Mouse (Mus musculus) liver, postnatal 0 days (tissue): ENCODE measurements around the gene Gm20390. TPM values are rescaled to one million over a fixed set of nuclear protein-coding genes. Genes with fewer than 3 reads are reported as not detected.

ENCODE experiments used
- ATAC-seq: fragments of 200-750 bp; cut with Nextera tagmentation; 2 replicates; pipeline ENCODE4 v1.8.0; 2017; ENCODE audit warnings: mild to moderate bottlenecking, moderate library complexity
- DNase-seq: peaks from one replicate; pipeline ENCODE4 v3.0.0-alpha.2; 2016
- H3K27ac ChIP-seq: fragments of 300-500 bp; sonication (generic); 2 replicates; pipeline ENCODE4 v1.5.1; 2014; ENCODE audit warnings: antibody characterized with exemption, moderate library complexity, mild to moderate bottlenecking, low read depth
- H3K27me3 ChIP-seq: fragments of 300-500 bp; sonication (generic); 2 replicates; pipeline ENCODE4 v1.6.1; 2014; ENCODE audit warnings: low read length, control low read depth, mixed read lengths; ENCODE audit not compliant: insufficient read depth
- H3K36me3 ChIP-seq: fragments of 300-500 bp; sonication (generic); replicated peaks from 2 replicates; pipeline ENCODE4 v1.6.1; 2014; ENCODE audit warnings: mild to moderate bottlenecking, control low read depth, low read length, moderate library complexity, mixed read lengths; ENCODE audit not compliant: insufficient read depth
- H3K4me1 ChIP-seq: fragments of 300-500 bp; sonication (generic); 2 replicates; pipeline ENCODE4 v1.6.1; 2014; ENCODE audit warnings: antibody characterized with exemption, mild to moderate bottlenecking, control low read depth; ENCODE audit not compliant: insufficient read depth
- H3K4me2 ChIP-seq: fragments of 300-500 bp; sonication (generic); 2 replicates; pipeline ENCODE4 v1.6.1; 2014; ENCODE audit warnings: low read depth, mild to moderate bottlenecking, low read length, moderate library complexity, mixed read lengths
- H3K4me3 ChIP-seq: fragments of 300-500 bp; sonication (generic); 2 replicates; pipeline ENCODE4 v1.5.1; 2014; ENCODE audit warnings: low read depth, low read length
- H3K9ac ChIP-seq: fragments of 300-500 bp; sonication (generic); replicated peaks from 2 replicates; pipeline ENCODE4 v1.6.1; 2014; ENCODE audit warnings: mild to moderate bottlenecking, moderate library complexity
- H3K9me3 ChIP-seq: fragments of 300-500 bp; sonication (generic); 2 replicates; pipeline ENCODE4 v1.6.1; 2016; ENCODE audit warnings: mild to moderate bottlenecking, control low read depth, low read length, mixed read lengths
- CTCF ChIP-seq: sonication (generic); IDR thresholded peaks from 2 replicates; pipeline ENCODE4 v1.5.1; 2016; ENCODE audit warnings: antibody characterized with exemption, low read depth
- EP300 ChIP-seq: IDR thresholded peaks from 2 replicates; pipeline ENCODE4 v1.6.1; 2016; ENCODE audit warnings: antibody characterized with exemption, low read depth, mild to moderate bottlenecking
- WGBS: fragments of 180-500 bp; shearing (Covaris S2); extraction: QIAGEN DNeasy Blood & Tissue Kit; methylation state at CpG from one replicate; pipeline ENCODE4 v1.1.7; 2014; ENCODE audit not compliant: insufficient replicate concordance; 5-methylcytosine and 5-hydroxymethylcytosine counted together
- polyA plus RNA-seq: library from polyadenylated mRNA; unstranded; fragments of >200 nt; fragmentation: Nextera tagmentation; extraction: Ambion mirVana; gene quantifications from 2 replicates; pipeline ENCODE4 v1.2.1, GENCODE M21; 2015

The Gm20390 gene
- 143 and 158 TPM in 2 replicates for polyA plus RNA-seq

GRCm38 (mm10) chr11:93968005-93968847 lies at the start of gene Gm20390, which contains the start of gene Nme1:
Gene Gm20390, minus strand, starts transcription at chr11:93968293.
Gene Nme1, minus strand, starts transcription at chr11:93968521.
- DNase-seq (peak; percentile 97), ATAC-seq (peak; percentile 98)
- under 1% methylated on average over 40 of the region's 40 CpGs for WGBS
- Histone ChIP-seq H3K4me2 (peak within 1 kb of the TSS; percentile 81), H3K36me3 (peaks cover 19% of the 10 kb centered on the region), H3K27ac (peak within 1 kb of the TSS; percentile 63), H3K4me1 (peaks cover 6% of the 10 kb centered on the region), H3K4me3 (peak within 1 kb of the TSS; percentile 65), H3K9ac (peak within 1 kb of the TSS; percentile 74), H3K9me3 (no peaks in the 10 kb centered on the region), H3K27me3 (no peaks in the 10 kb centered on the region)
- TF ChIP-seq CTCF, result peak; percentile 96
- peak; percentile 82; the same call in 1 of the 2 replicates for TF ChIP-seq EP300

GRCm38 (mm10) chr11:94003346-94003745 lies 35.3 kb upstream of the Gm20390 start:
- Histone ChIP-seq H3K4me3 (no peak overlapping the region), H3K36me3 (no peaks in the 10 kb centered on the region), H3K4me2 (no peak overlapping the region), H3K27ac (no peak overlapping the region), H3K27me3 (no peaks in the 10 kb centered on the region), H3K9me3 (no peaks in the 10 kb centered on the region), H3K9ac (no peak overlapping the region), H3K4me1 (peaks cover 9% of the 10 kb centered on the region; the same call in 1 of the 2 replicates)
- ATAC-seq (no peak), DNase-seq (no peak)
- 63% methylated on average over 2 of the region's 2 CpGs for WGBS
- TF ChIP-seq CTCF (no peak), EP300 (no peak)

GRCm38 (mm10) chr11:93999276-93999675 lies 31.2 kb upstream of the Gm20390 start:
- no peaks in the 10 kb centered on the region for H3K27me3 ChIP-seq
- peaks cover 27% of the 10 kb centered on the region for H3K4me1 ChIP-seq
- TF ChIP-seq EP300 (no peak), CTCF (no peak)
- no peak for DNase-seq
- no peaks in the 10 kb centered on the region for H3K36me3 ChIP-seq
- H3K9ac ChIP-seq, result no peak overlapping the region
- H3K4me3 ChIP-seq, result no peak overlapping the region
- H3K4me2 ChIP-seq, result 0 out of 2 replicates have a peak overlapping the region, but pooled peaks have one; percentile 0
- no peak for ATAC-seq
- no peak overlapping the region for H3K27ac ChIP-seq
- no peaks in the 10 kb centered on the region for H3K9me3 ChIP-seq

GRCm38 (mm10) chr11:93997141-93997775 lies 29.2 kb upstream of the Gm20390 start:
- DNase-seq, result peak; percentile 78
- Histone ChIP-seq H3K4me3 (peak overlapping the region; percentile 96), H3K27me3 (no peaks in the 10 kb centered on the region), H3K4me1 (peaks cover 24% of the 10 kb centered on the region), H3K9me3 (no peaks in the 10 kb centered on the region), H3K4me2 (peak overlapping the region; percentile 94), H3K27ac (peak overlapping the region; percentile 99), H3K36me3 (no peaks in the 10 kb centered on the region), H3K9ac (peak overlapping the region; percentile 98)
- ATAC-seq, result peak; percentile 26
- TF ChIP-seq EP300 (peak; percentile 55), CTCF (no peak)
- WGBS, result 27% methylated on average over 13 of the region's 13 CpGs

- ATAC-seq (peak; percentile 11), DNase-seq (peak; percentile 65)
- Histone ChIP-seq H3K4me2 (peak overlapping the region; percentile 94), H3K27ac (peak overlapping the region; percentile 99), H3K9ac (peak overlapping the region; percentile 98), H3K27me3 (no peaks in the 10 kb centered on the region), H3K4me1 (peaks cover 24% of the 10 kb centered on the region), H3K9me3 (no peaks in the 10 kb centered on the region), H3K36me3 (no peaks in the 10 kb centered on the region), H3K4me3 (peak overlapping the region; percentile 96)
- WGBS, result under 1% methylated on average over 44 of the region's 58 CpGs
- TF ChIP-seq CTCF (peak; percentile 36; the same call in 1 of the 2 replicates), EP300 (no peak)
Observed at GRCm38 (mm10) chr11:93996306-93997140, 28.4 kb upstream of the Gm20390 start.
